Mouse (Mus musculus) stomach, postnatal 0 days (tissue): ENCODE measurements around the gene Otulin. TPM values are rescaled to one million over a fixed set of nuclear protein-coding genes. Genes with fewer than 3 reads are reported as not detected.

Source experiments
- ATAC-seq: fragments of 200-750 bp; cut with Nextera tagmentation; 2 replicates; pipeline ENCODE4 v1.8.0; 2017; ENCODE audit not compliant: low FRiP score, low TSS enrichment
- DNase-seq: peaks from one replicate; pipeline ENCODE4 v3.0.0-alpha.2; 2016; ENCODE audit warnings: low spot score
- H3K27ac ChIP-seq: fragments of 300-500 bp; sonication (generic); replicated peaks from 2 replicates; pipeline ENCODE4 v1.5.1; 2014; ENCODE audit warnings: mild to moderate bottlenecking, control low read depth
- H3K27me3 ChIP-seq: fragments of 300-500 bp; sonication (generic); 2 replicates; pipeline ENCODE4 v1.6.1; 2014; ENCODE audit warnings: low read length; ENCODE audit not compliant: control insufficient read depth, insufficient read depth
- H3K36me3 ChIP-seq: fragments of 300-500 bp; sonication (generic); 2 replicates; pipeline ENCODE4 v1.6.1; 2014; ENCODE audit warnings: low read length, mixed read lengths; ENCODE audit not compliant: control insufficient read depth, insufficient read depth
- H3K4me1 ChIP-seq: fragments of 300-500 bp; sonication (generic); replicated peaks from 2 replicates; pipeline ENCODE4 v1.6.1; 2014; ENCODE audit warnings: antibody characterized with exemption; ENCODE audit not compliant: control insufficient read depth, insufficient read depth
- H3K4me2 ChIP-seq: fragments of 300-500 bp; sonication (generic); replicated peaks from 2 replicates; pipeline ENCODE4 v1.6.1; 2014; ENCODE audit warnings: low read depth, mild to moderate bottlenecking, control low read depth, moderate library complexity
- H3K4me3 ChIP-seq: fragments of 300-500 bp; sonication (generic); 2 replicates; pipeline ENCODE4 v1.5.1; 2014; ENCODE audit warnings: low read depth, low read length, control low read depth
- H3K9ac ChIP-seq: fragments of 300-500 bp; sonication (generic); 2 replicates; pipeline ENCODE4 v1.6.1; 2014; ENCODE audit warnings: mild to moderate bottlenecking, low read length, control low read depth, mixed read lengths
- H3K9me3 ChIP-seq: fragments of 300-500 bp; sonication (generic); 2 replicates; pipeline ENCODE4 v1.6.1; 2016; ENCODE audit warnings: low read length; ENCODE audit not compliant: control insufficient read depth
- CTCF ChIP-seq: IDR thresholded peaks from 2 replicates; pipeline ENCODE4 v1.5.1; 2016; ENCODE audit warnings: antibody characterized with exemption, low read depth, mild to moderate bottlenecking, moderate library complexity
- EP300 ChIP-seq: optimal IDR thresholded peaks from 2 replicates; pipeline ENCODE3; 2016; ENCODE audit warnings: antibody characterized with exemption
- WGBS: fragments of 180-500 bp; shearing (Covaris S2); extraction: QIAGEN DNeasy Blood & Tissue Kit; methylation state at CpG from one replicate; pipeline ENCODE4 v1.1.7; 2014; 5-methylcytosine and 5-hydroxymethylcytosine counted together
- polyA plus RNA-seq: library from polyadenylated mRNA; unstranded; fragments of >200 nt; fragmentation: Nextera tagmentation; extraction: Ambion mirVana; gene quantifications from 2 replicates; pipeline ENCODE4 v1.2.1, GENCODE M21; 2015

The Otulin gene
- polyA plus RNA-seq, 1 experiment from 2014 or later: 23.7 TPM

DNA sequence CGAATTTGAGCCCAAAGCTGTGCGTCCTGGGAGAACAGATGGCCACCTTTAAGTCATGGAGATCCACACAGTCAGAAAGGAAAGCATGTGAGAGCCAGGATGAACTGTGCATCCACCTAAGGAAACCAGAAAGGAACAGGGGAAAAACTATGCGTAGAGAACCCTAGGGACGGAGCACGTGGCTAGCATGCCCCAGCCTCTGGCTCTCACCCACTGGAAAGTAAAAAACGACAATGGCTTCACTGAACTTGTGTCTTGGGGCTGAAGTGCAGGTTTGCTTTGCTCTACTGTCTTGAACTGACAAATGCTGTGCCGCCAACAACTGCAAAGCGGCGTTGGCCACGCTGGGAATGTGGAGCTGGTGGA lies 4.6 kb downstream of the Otulin start:
- no peaks in the 10 kb centered on the region for H3K9me3 ChIP-seq
- no peak overlapping the region for H3K4me2 ChIP-seq
- ATAC-seq: no peak
- no peak for TF ChIP-seq CTCF
- no peak for TF ChIP-seq EP300
- no peak overlapping the region for H3K27ac ChIP-seq
- no peak for DNase-seq
- WGBS: 81% methylated on average over 10 of the region's 10 CpGs
- 0 out of 2 replicates have a peak, but pooled peaks cover 10% of the 10 kb centered on the region for H3K36me3 ChIP-seq
- no peak overlapping the region for H3K9ac ChIP-seq
- H3K27me3 ChIP-seq: no peaks in the 10 kb centered on the region
- H3K4me1 ChIP-seq: peaks cover 5% of the 10 kb centered on the region; the same call in 1 of the 2 replicates
- no peak overlapping the region for H3K4me3 ChIP-seq

DNA sequence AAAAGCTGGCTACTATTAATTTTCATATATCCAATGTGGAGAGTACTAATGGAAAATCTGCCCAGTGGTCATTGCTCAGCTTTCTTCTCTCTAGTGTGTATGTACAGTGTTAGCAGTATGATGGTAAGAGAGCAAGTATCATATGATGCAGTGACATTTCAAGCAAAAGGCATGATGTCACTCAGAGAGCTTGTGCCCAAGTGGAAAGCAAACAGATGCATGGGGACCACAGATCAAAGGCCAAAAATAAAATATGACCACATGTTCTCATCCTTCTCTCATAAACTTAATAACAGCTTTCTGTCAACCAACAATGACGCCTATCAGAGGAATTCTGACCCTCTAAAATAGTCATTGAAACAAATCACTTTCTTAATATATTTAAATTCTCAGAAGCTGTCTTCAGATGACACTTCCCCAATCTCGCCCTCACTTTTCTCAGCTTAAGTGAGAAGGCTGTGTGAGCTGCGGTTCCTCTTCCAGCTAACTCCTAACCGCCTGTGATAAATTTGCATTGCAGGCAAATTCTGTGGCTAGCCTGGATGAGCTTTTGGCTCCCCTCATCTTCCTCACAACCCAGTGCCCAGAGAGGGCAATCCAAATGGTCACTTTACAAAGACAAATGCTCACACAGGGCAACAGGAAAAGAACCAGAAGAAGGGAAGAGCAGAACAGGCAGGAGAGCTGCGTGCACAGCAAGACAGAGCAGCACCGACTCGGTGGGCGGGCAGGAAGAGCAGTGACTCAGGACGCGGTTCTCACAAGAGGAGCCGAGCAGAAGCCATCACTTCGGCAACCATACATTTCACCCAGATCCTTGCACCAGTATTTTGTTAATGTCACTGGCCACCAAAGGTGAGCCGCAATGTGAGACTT lies 5.2 kb downstream of the Otulin start:
- TF ChIP-seq EP300: no peak
- no peak for TF ChIP-seq CTCF
- 85% methylated on average over 13 of the region's 13 CpGs for WGBS

DNA sequence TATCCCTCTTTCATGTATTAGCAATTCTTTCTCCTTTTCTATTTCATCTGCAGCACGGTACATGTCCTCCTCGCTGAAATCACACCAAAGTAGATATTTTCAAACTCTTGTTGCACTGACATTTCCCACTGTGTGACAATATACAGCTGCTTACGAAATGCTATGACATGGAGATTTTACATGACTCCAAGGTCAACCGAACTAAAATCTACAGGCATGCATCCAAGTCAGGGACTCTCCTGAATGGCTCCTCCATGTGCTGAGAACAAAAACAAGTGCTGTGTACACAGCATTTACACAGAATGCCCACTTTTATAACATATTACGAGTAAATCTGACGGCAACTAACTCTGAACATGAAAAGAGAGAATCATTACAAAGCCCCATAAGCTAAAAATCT lies 7.2 kb downstream of the Otulin start:
- Histone ChIP-seq H3K27ac (no peak overlapping the region), H3K4me2 (no peak overlapping the region), H3K36me3 (0 out of 2 replicates have a peak, but pooled peaks cover 13% of the 10 kb centered on the region), H3K9ac (no peak overlapping the region), H3K4me1 (no peaks in the 10 kb centered on the region), H3K27me3 (no peaks in the 10 kb centered on the region), H3K9me3 (no peaks in the 10 kb centered on the region), H3K4me3 (no peak overlapping the region)
- 67% methylated on average over 6 of the region's 6 CpGs for WGBS
- DNase-seq: no peak
- ATAC-seq: no peak
- no peak for TF ChIP-seq EP300
- no peak for TF ChIP-seq CTCF

More for the DNA sequence above, 5.2 kb downstream of the Otulin start:
- no peak for DNase-seq
- peaks cover 5% of the 10 kb centered on the region; the same call in 1 of the 2 replicates for H3K4me1 ChIP-seq
- H3K36me3 ChIP-seq: 0 out of 2 replicates have a peak, but pooled peaks cover 10% of the 10 kb centered on the region
- no peak overlapping the region for H3K9ac ChIP-seq
- ATAC-seq: no peak
- H3K4me3 ChIP-seq: no peak overlapping the region
- H3K27me3 ChIP-seq: no peaks in the 10 kb centered on the region
- H3K9me3 ChIP-seq: no peaks in the 10 kb centered on the region
- H3K4me2 ChIP-seq: no peak overlapping the region
- H3K27ac ChIP-seq: no peak overlapping the region

DNA sequence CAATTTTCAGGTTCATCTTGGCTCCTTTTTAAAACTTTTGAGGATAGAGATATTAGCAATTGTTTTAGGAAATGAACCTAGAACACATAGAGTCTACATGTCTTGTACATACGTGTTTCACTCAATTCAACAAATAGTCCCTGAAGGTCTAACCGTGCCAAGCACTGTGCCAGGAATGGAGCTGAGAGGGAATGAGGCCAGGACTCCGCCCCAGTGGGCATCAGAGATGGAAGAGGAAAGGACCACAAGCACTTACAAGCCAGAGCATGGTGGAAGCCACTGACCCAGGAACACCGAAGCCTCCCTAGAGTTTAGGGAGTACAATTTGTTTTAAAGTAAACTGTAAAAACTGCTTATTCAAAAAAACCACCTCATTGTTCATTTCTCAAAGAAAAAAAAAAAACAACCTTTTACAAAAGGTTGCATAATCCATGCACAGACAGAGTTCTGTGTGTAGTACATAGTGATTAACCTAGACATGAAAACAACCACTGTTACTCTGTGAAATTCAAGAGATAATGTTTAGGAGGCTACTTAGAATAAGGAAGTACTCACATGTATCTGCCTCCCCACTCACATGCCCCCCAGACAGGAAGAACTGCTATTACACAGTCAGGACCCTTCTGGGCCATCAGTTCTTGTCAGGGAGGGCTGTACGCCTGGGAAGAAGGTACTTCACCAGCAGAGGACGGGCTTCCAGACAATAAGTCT lies 9.9 kb downstream of the Otulin start:
- Histone ChIP-seq H3K27ac (no peak overlapping the region), H3K9me3 (no peaks in the 10 kb centered on the region)
- WGBS: 74% methylated on average over 6 of the region's 6 CpGs

DNA sequence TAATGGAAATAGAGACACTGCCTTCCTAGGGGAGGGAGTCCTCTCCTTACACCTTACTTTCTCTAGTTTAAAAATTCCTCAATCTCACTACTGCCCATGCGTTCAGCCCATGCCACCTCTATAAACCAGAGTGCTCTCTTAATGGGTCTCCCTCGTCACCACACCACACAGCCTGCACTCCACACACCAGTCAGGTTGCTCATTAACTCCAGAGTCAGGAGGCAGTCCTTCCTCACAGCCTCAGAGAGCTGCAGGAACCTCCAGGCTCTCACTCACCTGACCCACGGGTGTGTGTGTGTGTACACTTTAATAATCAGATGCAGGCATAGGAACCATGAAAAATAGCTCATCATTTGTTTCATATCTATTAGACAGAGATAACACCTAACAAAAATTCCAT lies 10.8 kb downstream of the Otulin start:
- Histone ChIP-seq H3K36me3 (peaks cover 9% of the 10 kb centered on the region; the same call in 1 of the 2 replicates), H3K4me1 (no peaks in the 10 kb centered on the region), H3K27me3 (no peaks in the 10 kb centered on the region), H3K27ac (no peak overlapping the region), H3K9ac (no peak overlapping the region), H3K4me2 (no peak overlapping the region), H3K9me3 (no peaks in the 10 kb centered on the region), H3K4me3 (no peak overlapping the region)
- WGBS: 62% methylated on average over 3 of the region's 3 CpGs
- TF ChIP-seq EP300 (no peak), CTCF (no peak)
- peak; percentile 39 for DNase-seq
- peak; percentile 85; the same call in 1 of the 2 replicates for ATAC-seq

More for the DNA sequence above, 9.9 kb downstream of the Otulin start:
- Histone ChIP-seq H3K4me1 (no peaks in the 10 kb centered on the region), H3K4me2 (no peak overlapping the region), H3K4me3 (no peak overlapping the region), H3K27me3 (no peaks in the 10 kb centered on the region), H3K36me3 (0 out of 2 replicates have a peak, but pooled peaks cover 12% of the 10 kb centered on the region), H3K9ac (no peak overlapping the region)
- DNase-seq (no peak), ATAC-seq (no peak)
- TF ChIP-seq EP300 (no peak), CTCF (no peak)
